Mouse (Mus musculus) liver, embryonic 16.5 days (tissue): ENCODE results near the gene Zc3h7b. TPM values are rescaled to one million over a fixed set of nuclear protein-coding genes. Genes with fewer than 3 reads are reported as not detected.

Experiments used
- ATAC-seq: fragments of 200-750 bp; cut with Nextera tagmentation; 2 replicates; pipeline ENCODE4 v1.8.0; 2017; ENCODE audit warnings: low read depth, mild to moderate bottlenecking, moderate number of reproducible peaks, moderate library complexity
- H3K27ac ChIP-seq: fragments of 300-500 bp; sonication (generic); 2 replicates; pipeline ENCODE4 v1.5.1; 2014; ENCODE audit warnings: mild to moderate bottlenecking, low read length
- H3K27me3 ChIP-seq: fragments of 300-500 bp; sonication (generic); 2 replicates; pipeline ENCODE4 v1.6.1; 2014; ENCODE audit warnings: low read depth, low read length, mixed read lengths; ENCODE audit not compliant: control insufficient read depth, insufficient read depth
- H3K36me3 ChIP-seq: fragments of 300-500 bp; sonication (generic); 2 replicates; pipeline ENCODE4 v1.6.1; 2014; ENCODE audit warnings: mild to moderate bottlenecking; ENCODE audit not compliant: control insufficient read depth, insufficient read depth
- H3K4me1 ChIP-seq: fragments of 300-500 bp; sonication (generic); 2 replicates; pipeline ENCODE4 v1.6.1; 2014; ENCODE audit warnings: low read depth, low read length, mixed read lengths; ENCODE audit not compliant: control insufficient read depth
- H3K4me2 ChIP-seq: fragments of 300-500 bp; sonication (generic); 2 replicates; pipeline ENCODE4 v1.6.1; 2014; ENCODE audit warnings: low read depth, low read length, mixed read lengths
- H3K4me3 ChIP-seq: fragments of 300-500 bp; sonication (generic); 2 replicates; pipeline ENCODE4 v1.5.1; 2014; ENCODE audit warnings: low read depth, mild to moderate bottlenecking, low read length
- H3K9ac ChIP-seq: fragments of 300-500 bp; sonication (generic); 2 replicates; pipeline ENCODE4 v1.6.1; 2014; ENCODE audit warnings: low read depth, low read length
- H3K9me3 ChIP-seq: fragments of 300-500 bp; sonication (generic); replicated peaks from 2 replicates; pipeline ENCODE4 v1.6.1; 2016; ENCODE audit warnings: low read length; ENCODE audit not compliant: control insufficient read depth
- WGBS: fragments of 180-500 bp; shearing (Covaris S2); extraction: QIAGEN DNeasy Blood & Tissue Kit; methylation state at CpG from one replicate; pipeline ENCODE4 v1.1.7; 2014; ENCODE audit not compliant: insufficient replicate concordance; 5-methylcytosine and 5-hydroxymethylcytosine counted together
- polyA plus RNA-seq: library from polyadenylated mRNA; unstranded; fragments of >200 nt; fragmentation: Nextera tagmentation; extraction: Ambion mirVana; gene quantifications from 2 replicates; pipeline ENCODE4 v1.2.1, GENCODE M21; 2015

Zc3h7b gene
- polyA plus RNA-seq, 1 experiment from 2014 or later: 4.6 TPM

DNA sequence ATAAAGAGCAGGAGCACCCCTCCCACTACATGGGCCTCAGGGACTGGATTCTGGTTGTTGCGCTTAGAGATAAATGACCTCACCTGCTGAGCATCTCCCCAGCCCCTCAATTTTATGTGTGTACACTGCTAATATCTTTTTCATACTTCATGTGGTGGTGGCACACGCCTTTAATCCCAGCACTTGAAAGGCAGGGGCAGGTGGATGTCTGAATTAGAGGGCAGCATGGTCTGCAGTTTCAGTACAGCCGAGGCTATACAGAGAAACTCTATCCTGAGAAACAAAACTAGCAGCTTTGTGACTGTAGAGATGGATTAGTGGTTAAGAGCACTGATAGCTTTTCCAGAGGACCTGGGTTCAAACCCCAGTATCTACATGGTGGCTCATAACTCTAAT, 41.8 kb upstream of the Zc3h7b start:
- H3K27ac ChIP-seq: no peak overlapping the region; the same call in 1 of the 2 replicates
- no peaks in the 10 kb centered on the region for H3K27me3 ChIP-seq
- no peak for ATAC-seq
- 76% methylated on average over 3 of the region's 3 CpGs for WGBS
- no peaks in the 10 kb centered on the region for H3K9me3 ChIP-seq
- H3K9ac ChIP-seq: no peak overlapping the region
- no peaks in the 10 kb centered on the region; the same call in 1 of the 2 replicates for H3K4me1 ChIP-seq
- H3K4me2 ChIP-seq: no peak overlapping the region
- peaks cover 41% of the 10 kb centered on the region for H3K36me3 ChIP-seq
- H3K4me3 ChIP-seq: no peak overlapping the region

DNA sequence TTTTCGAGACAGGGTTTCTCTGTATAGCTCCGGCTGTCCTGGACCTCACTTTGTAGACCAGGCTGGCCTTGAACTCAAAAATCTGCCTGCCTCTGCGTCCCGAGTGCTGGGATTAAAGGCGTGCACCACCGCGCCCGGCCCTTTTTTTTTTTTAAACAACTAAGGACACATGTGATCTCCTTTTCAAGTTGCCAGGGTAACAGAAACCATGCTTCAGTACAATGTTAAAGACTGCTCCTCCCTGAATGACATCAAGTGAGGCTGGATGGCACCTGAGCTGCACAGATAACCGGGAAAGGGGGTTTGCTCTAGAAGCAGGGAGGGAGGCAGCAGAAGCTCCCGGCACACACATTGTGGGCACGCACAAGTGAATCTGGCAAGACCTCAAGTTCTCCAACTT, 35.9 kb upstream of the Zc3h7b start:
- Histone ChIP-seq H3K4me1 (no peaks in the 10 kb centered on the region; the same call in 1 of the 2 replicates), H3K27me3 (no peaks in the 10 kb centered on the region), H3K9me3 (no peaks in the 10 kb centered on the region), H3K36me3 (peaks cover 85% of the 10 kb centered on the region), H3K9ac (no peak overlapping the region), H3K4me2 (no peak overlapping the region), H3K4me3 (no peak overlapping the region), H3K27ac (no peak overlapping the region)
- WGBS: 74% methylated on average over 11 of the region's 11 CpGs
- ATAC-seq: no peak

GRCm38 (mm10) chr15:81709686-81710085, 35.2 kb upstream of the Zc3h7b start:
- 100% methylated on average over 1 of the region's 1 CpGs for WGBS
- H3K4me1 ChIP-seq: no peaks in the 10 kb centered on the region; the same call in 1 of the 2 replicates
- no peak overlapping the region for H3K9ac ChIP-seq
- peaks cover 82% of the 10 kb centered on the region for H3K36me3 ChIP-seq
- no peak overlapping the region for H3K27ac ChIP-seq
- no peaks in the 10 kb centered on the region for H3K27me3 ChIP-seq
- no peak overlapping the region for H3K4me2 ChIP-seq
- H3K4me3 ChIP-seq: no peak overlapping the region
- no peaks in the 10 kb centered on the region for H3K9me3 ChIP-seq
- ATAC-seq: no peak

GRCm38 (mm10) chr15:81710801-81711200, 34.1 kb upstream of the Zc3h7b start:
- H3K9me3 ChIP-seq: no peaks in the 10 kb centered on the region
- ATAC-seq: no peak
- no peak overlapping the region for H3K27ac ChIP-seq
- no peaks in the 10 kb centered on the region for H3K27me3 ChIP-seq
- no peak overlapping the region for H3K4me2 ChIP-seq
- WGBS: 89% methylated on average over 4 of the region's 4 CpGs
- peaks cover 80% of the 10 kb centered on the region for H3K36me3 ChIP-seq
- no peak overlapping the region for H3K4me3 ChIP-seq
- no peaks in the 10 kb centered on the region; the same call in 1 of the 2 replicates for H3K4me1 ChIP-seq
- no peak overlapping the region for H3K9ac ChIP-seq

- Histone ChIP-seq H3K4me2 (no peak overlapping the region), H3K36me3 (peaks cover 85% of the 10 kb centered on the region), H3K9me3 (no peaks in the 10 kb centered on the region), H3K9ac (no peak overlapping the region), H3K27ac (no peak overlapping the region), H3K27me3 (no peaks in the 10 kb centered on the region), H3K4me1 (no peaks in the 10 kb centered on the region; the same call in 1 of the 2 replicates), H3K4me3 (no peak overlapping the region)
- no peak for ATAC-seq
- WGBS: 84% methylated on average over 6 of the region's 6 CpGs
Measured at GRCm38 (mm10) chr15:81713742-81714141, 31.1 kb upstream of the Zc3h7b start.

- Histone ChIP-seq H3K9me3 (no peaks in the 10 kb centered on the region), H3K27me3 (no peaks in the 10 kb centered on the region), H3K4me3 (no peak overlapping the region), H3K4me1 (no peaks in the 10 kb centered on the region), H3K4me2 (no peak overlapping the region), H3K27ac (no peak overlapping the region), H3K9ac (no peak overlapping the region), H3K36me3 (peaks cover 90% of the 10 kb centered on the region)
- 89% methylated on average over 9 of the region's 9 CpGs for WGBS
- ATAC-seq: no peak
Measured at GRCm38 (mm10) chr15:81718336-81719138, 26.3 kb upstream of the Zc3h7b start.

DNA sequence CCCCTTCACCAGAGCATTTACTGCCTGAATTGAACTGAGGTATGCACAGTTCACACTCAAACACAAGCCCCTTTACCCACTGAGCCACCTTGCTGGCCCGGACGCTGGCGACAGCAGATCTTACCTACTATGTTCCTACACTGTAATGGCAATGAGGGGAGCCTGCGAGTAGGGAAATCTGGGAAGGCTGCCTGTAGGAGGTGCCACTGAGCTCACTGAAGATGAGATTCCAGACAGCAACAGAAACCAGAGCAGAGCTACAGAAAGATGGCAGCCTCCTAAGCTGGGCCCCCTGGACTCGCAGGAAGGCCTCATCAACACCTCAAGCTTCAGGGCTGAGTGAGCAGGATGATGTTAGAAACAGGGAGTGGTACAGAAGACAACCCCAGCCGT, 25.7 kb upstream of the Zc3h7b start:
- no peak overlapping the region for H3K4me2 ChIP-seq
- no peaks in the 10 kb centered on the region for H3K9me3 ChIP-seq
- no peak overlapping the region for H3K27ac ChIP-seq
- no peaks in the 10 kb centered on the region for H3K4me1 ChIP-seq
- no peaks in the 10 kb centered on the region for H3K27me3 ChIP-seq
- H3K36me3 ChIP-seq: peaks cover 90% of the 10 kb centered on the region
- no peak overlapping the region for H3K4me3 ChIP-seq
- ATAC-seq: no peak
- H3K9ac ChIP-seq: no peak overlapping the region
- WGBS: 91% methylated on average over 6 of the region's 6 CpGs

- Histone ChIP-seq H3K4me3 (no peak overlapping the region), H3K27ac (no peak overlapping the region), H3K4me1 (peaks cover 7% of the 10 kb centered on the region; the same call in 1 of the 2 replicates), H3K36me3 (peaks cover 73% of the 10 kb centered on the region), H3K9me3 (no peaks in the 10 kb centered on the region), H3K27me3 (no peaks in the 10 kb centered on the region), H3K4me2 (no peak overlapping the region), H3K9ac (no peak overlapping the region)
- no peak for ATAC-seq
- 95% methylated on average over 5 of the region's 5 CpGs for WGBS
Measured at GRCm38 (mm10) chr15:81722361-81722760, 22.5 kb upstream of the Zc3h7b start.

DNA sequence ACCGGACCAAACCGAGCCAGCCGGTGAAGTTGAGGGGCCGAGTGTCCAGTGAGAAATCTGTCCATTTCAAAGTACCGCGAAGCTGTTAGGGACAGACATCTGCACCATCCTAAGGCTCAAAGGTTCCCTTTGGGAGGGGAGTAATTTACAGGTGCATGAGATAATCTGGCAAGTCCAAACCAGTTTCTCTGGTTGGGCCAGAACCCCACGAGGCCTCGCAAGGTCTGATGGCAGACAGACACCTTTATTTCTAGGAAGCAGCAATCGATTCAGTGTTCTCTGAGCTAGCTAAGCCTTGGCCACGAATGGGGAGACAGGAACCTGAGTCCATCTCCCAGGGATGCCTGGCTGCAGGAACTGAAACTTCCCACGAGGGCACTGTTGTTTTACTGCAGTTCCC, 21.2 kb upstream of the Zc3h7b start:
- H3K4me2 ChIP-seq: no peak overlapping the region
- WGBS: 89% methylated on average over 11 of the region's 11 CpGs
- peaks cover 18% of the 10 kb centered on the region for H3K4me1 ChIP-seq
- no peak overlapping the region for H3K9ac ChIP-seq
- no peaks in the 10 kb centered on the region for H3K27me3 ChIP-seq
- no peak for ATAC-seq
- H3K27ac ChIP-seq: no peak overlapping the region
- H3K36me3 ChIP-seq: peaks cover 62% of the 10 kb centered on the region
- H3K9me3 ChIP-seq: no peaks in the 10 kb centered on the region
- H3K4me3 ChIP-seq: no peak overlapping the region
